Mouse (Mus musculus) cortical plate, adult 2 months (tissue): ENCODE measurements around the gene Pnrc2.

ENCODE experiments used
- CTCF ChIP-seq: fragments of 200-500 bp; IDR thresholded peaks from 2 replicates; pipeline ENCODE4 v1.5.1; 2011; ENCODE audit warnings: mild to moderate bottlenecking, control low read depth, low read length; ENCODE audit not compliant: insufficient read depth; ENCODE audit errors: extremely low read depth
- POLR2A ChIP-seq: fragments of 200-500 bp; IDR thresholded peaks from 2 replicates; pipeline ENCODE4 v1.6.1; 2011; ENCODE audit warnings: mild to moderate bottlenecking, low read length, control low read depth; ENCODE audit not compliant: insufficient read depth; ENCODE audit errors: extremely low read depth

GRCm38 (mm10) chr4:135875546-135875945 lies 1.9 kb upstream of the Pnrc2 start:
- TF ChIP-seq CTCF (no peak), POLR2A (no peak)
